Mouse (Mus musculus): ENCODE measurements around the gene Tmem95. TPM values are rescaled to one million over a fixed set of nuclear protein-coding genes. Genes with fewer than 3 reads are reported as not detected.

Tmem95 gene
- polyA plus RNA-seq, 1 experiment from 2014 or later = not detected

GRCm38 (mm10) chr11:69884240-69884639 is 6.4 kb upstream of the Tmem95 start:
- Histone ChIP-seq H3K27ac (no peak overlapping the region), H3K36me3 (no peaks in the 10 kb centered on the region), H3K4me3 (no peak overlapping the region), H3K4me2 (replicated peaks) (no peak overlapping the region), H3K9me3 (replicated peaks) (no peaks in the 10 kb centered on the region), H3K9ac (no peak overlapping the region), H3K27me3 (peaks cover 24% of the 10 kb centered on the region), H3K4me1 (peaks cover 17% of the 10 kb centered on the region)
- ATAC-seq (ENCODE audit: low FRiP score) = no peak
- 78% methylated on average over 9 of the region's 9 CpGs for WGBS

- WGBS = 89% methylated on average over 8 of the region's 8 CpGs
- peaks cover 18% of the 10 kb centered on the region for H3K4me1 ChIP-seq
- no peaks in the 10 kb centered on the region for H3K9me3 ChIP-seq (replicated peaks)
- H3K9ac ChIP-seq = no peak overlapping the region
- H3K27me3 ChIP-seq = peaks cover 24% of the 10 kb centered on the region
- no peak for ATAC-seq (ENCODE audit: low FRiP score)
- no peaks in the 10 kb centered on the region for H3K36me3 ChIP-seq
- no peak overlapping the region for H3K4me3 ChIP-seq
- H3K4me2 ChIP-seq (replicated peaks) = no peak overlapping the region
- no peak overlapping the region for H3K27ac ChIP-seq
These were observed 5.8 kb upstream of the Tmem95 start for GRCm38 (mm10) chr11:69883527-69884151.

- Histone ChIP-seq H3K36me3 (no peaks in the 10 kb centered on the region), H3K27me3 (peaks cover 24% of the 10 kb centered on the region), H3K4me1 (peaks cover 22% of the 10 kb centered on the region), H3K4me3 (no peak overlapping the region), H3K9ac (no peak overlapping the region), H3K9me3 (replicated peaks) (no peaks in the 10 kb centered on the region), H3K4me2 (replicated peaks) (no peak overlapping the region), H3K27ac (no peak overlapping the region)
- no peak for ATAC-seq (ENCODE audit: low FRiP score)
- WGBS = 60% methylated on average over 4 of the region's 4 CpGs
These were observed 5.2 kb upstream of the Tmem95 start for GRCm38 (mm10) chr11:69883066-69883465.

- Histone ChIP-seq H3K9ac (peak overlapping the region; percentile 52; the same call in 1 of the 2 replicates), H3K27ac (peak overlapping the region; percentile 42; the same call in 1 of the 2 replicates), H3K4me3 (peak overlapping the region; percentile 44)
These were observed 4.2 kb upstream of the Tmem95 start for GRCm38 (mm10) chr11:69881787-69882670.

GRCm38 (mm10) chr11:69880853-69881603 is 3.2 kb upstream of the Tmem95 start, which contains the start of gene Kctd11:
TSS of gene Kctd11 (minus strand) at chr11:69881406.
- Histone ChIP-seq H3K4me3 (peak within 1 kb of the TSS; percentile 44), H3K4me1 (peaks cover 27% of the 10 kb centered on the region), H3K36me3 (no peaks in the 10 kb centered on the region), H3K9ac (peak within 1 kb of the TSS; percentile 52), H3K27ac (peak within 1 kb of the TSS; percentile 42), H3K27me3 (peaks cover 24% of the 10 kb centered on the region), H3K4me2 (replicated peaks) (peak within 1 kb of the TSS; percentile 83), H3K9me3 (replicated peaks) (no peaks in the 10 kb centered on the region)
- under 1% methylated on average over 46 of the region's 46 CpGs for WGBS
- peak; percentile 64 for ATAC-seq (ENCODE audit: low FRiP score)

More at GRCm38 (mm10) chr11:69881787-69882670, 4.2 kb upstream of the Tmem95 start:
- 65% methylated on average over 21 of the region's 21 CpGs for WGBS
- no peaks in the 10 kb centered on the region for H3K36me3 ChIP-seq
- H3K4me1 ChIP-seq = peaks cover 26% of the 10 kb centered on the region
- H3K4me2 ChIP-seq (replicated peaks) = peak overlapping the region; percentile 83
- no peaks in the 10 kb centered on the region for H3K9me3 ChIP-seq (replicated peaks)
- no peak for ATAC-seq (ENCODE audit: low FRiP score)
- H3K27me3 ChIP-seq = peaks cover 24% of the 10 kb centered on the region

GRCm38 (mm10) chr11:69880506-69880852 is 2.7 kb upstream of the Tmem95 start:
- Histone ChIP-seq H3K27ac (peak overlapping the region; percentile 42), H3K4me1 (peaks cover 27% of the 10 kb centered on the region)
- peak; percentile 18 for ATAC-seq (ENCODE audit: low FRiP score)

GRCm38 (mm10) chr11:69879711-69880110 is 1.9 kb upstream of the Tmem95 start:
- Histone ChIP-seq H3K9ac (no peak overlapping the region), H3K9me3 (replicated peaks) (no peaks in the 10 kb centered on the region), H3K4me3 (peak overlapping the region; percentile 44), H3K4me2 (replicated peaks) (peak overlapping the region; percentile 83), H3K27ac (no peak overlapping the region), H3K27me3 (peaks cover 24% of the 10 kb centered on the region), H3K4me1 (peaks cover 27% of the 10 kb centered on the region), H3K36me3 (no peaks in the 10 kb centered on the region)
- 51% methylated on average over 15 of the region's 15 CpGs for WGBS
- ATAC-seq (ENCODE audit: low FRiP score) = no peak

More at GRCm38 (mm10) chr11:69880506-69880852, 2.7 kb upstream of the Tmem95 start:
- H3K4me2 ChIP-seq (replicated peaks) = peak overlapping the region; percentile 83
- no peaks in the 10 kb centered on the region for H3K9me3 ChIP-seq (replicated peaks)
- WGBS = under 1% methylated on average over 18 of the region's 18 CpGs
- peak overlapping the region; percentile 44 for H3K4me3 ChIP-seq
- H3K27me3 ChIP-seq = peaks cover 24% of the 10 kb centered on the region
- H3K9ac ChIP-seq = peak overlapping the region; percentile 52
- no peaks in the 10 kb centered on the region for H3K36me3 ChIP-seq

GRCm38 (mm10) chr11:69878952-69879351 is 1.1 kb upstream of the Tmem95 start:
- Histone ChIP-seq H3K27ac (no peak overlapping the region), H3K4me2 (replicated peaks) (no peak overlapping the region), H3K4me3 (no peak overlapping the region), H3K4me1 (peaks cover 27% of the 10 kb centered on the region), H3K27me3 (peaks cover 24% of the 10 kb centered on the region), H3K9ac (no peak overlapping the region), H3K9me3 (replicated peaks) (no peaks in the 10 kb centered on the region), H3K36me3 (no peaks in the 10 kb centered on the region)
- no peak for ATAC-seq (ENCODE audit: low FRiP score)
- 88% methylated on average over 6 of the region's 6 CpGs for WGBS

- H3K4me1 ChIP-seq = peaks cover 27% of the 10 kb centered on the region
- peaks cover 24% of the 10 kb centered on the region for H3K27me3 ChIP-seq
- H3K36me3 ChIP-seq = no peaks in the 10 kb centered on the region
- 82% methylated on average over 3 of the region's 3 CpGs for WGBS
- ATAC-seq (ENCODE audit: low FRiP score) = no peak
- H3K9me3 ChIP-seq (replicated peaks) = no peaks in the 10 kb centered on the region
- H3K9ac ChIP-seq = 0 out of 2 replicates have a peak overlapping the region, but pooled peaks have one; percentile 18
- H3K4me2 ChIP-seq (replicated peaks) = no peak overlapping the region
- H3K4me3 ChIP-seq = no peak overlapping the region
- H3K27ac ChIP-seq = no peak overlapping the region
These were observed 581 bp upstream of the Tmem95 start for GRCm38 (mm10) chr11:69878399-69878798.

- WGBS = under 1% methylated on average over 12 of the region's 12 CpGs
- ATAC-seq (ENCODE audit: low FRiP score) = 0 out of 2 replicates have a peak, but pooled peaks have one; percentile 34
- H3K4me2 ChIP-seq (replicated peaks) = peak overlapping the region; percentile 44
- 0 out of 2 replicates have a peak overlapping the region, but pooled peaks have one; percentile 6 for H3K4me3 ChIP-seq
- peaks cover 27% of the 10 kb centered on the region for H3K4me1 ChIP-seq
- no peaks in the 10 kb centered on the region for H3K9me3 ChIP-seq (replicated peaks)
- peaks cover 16% of the 10 kb centered on the region for H3K27me3 ChIP-seq
- H3K27ac ChIP-seq = no peak overlapping the region
- H3K9ac ChIP-seq = peak overlapping the region; percentile 29; the same call in 1 of the 2 replicates
- H3K36me3 ChIP-seq = no peaks in the 10 kb centered on the region
These were observed 951 bp downstream of the Tmem95 start for GRCm38 (mm10) chr11:69876867-69877266.

- ATAC-seq (ENCODE audit: low FRiP score) = no peak
- H3K27me3 ChIP-seq = peaks cover 12% of the 10 kb centered on the region
- no peaks in the 10 kb centered on the region for H3K9me3 ChIP-seq (replicated peaks)
- H3K36me3 ChIP-seq = no peaks in the 10 kb centered on the region
- no peak overlapping the region for H3K9ac ChIP-seq
- H3K4me3 ChIP-seq = no peak overlapping the region
- H3K4me1 ChIP-seq = peaks cover 24% of the 10 kb centered on the region
- no peak overlapping the region for H3K4me2 ChIP-seq (replicated peaks)
- H3K27ac ChIP-seq = peak overlapping the region; percentile 17; the same call in 1 of the 2 replicates
- WGBS = 67% methylated on average over 7 of the region's 7 CpGs
These were observed 1.6 kb downstream of the Tmem95 start for GRCm38 (mm10) chr11:69876186-69876585.

GRCm38 (mm10) chr11:69872451-69872850 is 5.4 kb downstream of the Tmem95 start:
- no peaks in the 10 kb centered on the region for H3K36me3 ChIP-seq
- WGBS = 87% methylated on average over 4 of the region's 4 CpGs
- no peak overlapping the region for H3K4me2 ChIP-seq (replicated peaks)
- H3K9ac ChIP-seq = no peak overlapping the region
- no peaks in the 10 kb centered on the region for H3K9me3 ChIP-seq (replicated peaks)
- H3K27me3 ChIP-seq = no peaks in the 10 kb centered on the region; the same call in 1 of the 2 replicates
- no peak overlapping the region for H3K4me3 ChIP-seq
- ATAC-seq (ENCODE audit: low FRiP score) = no peak
- H3K27ac ChIP-seq = no peak overlapping the region
- peaks cover 5% of the 10 kb centered on the region for H3K4me1 ChIP-seq

All from hindbrain, embryonic 12.5 days (tissue).